Mouse (Mus musculus) spleen, adult 2 months (tissue): ENCODE measurements around the gene Thsd7b. TPM values are rescaled to one million over a fixed set of nuclear protein-coding genes. Genes with fewer than 3 reads are reported as not detected.
"Not testable (repeated sequence)": the region's sequence is repeated elsewhere in the genome, so short reads cannot be mapped to it uniquely, and the experiment has no call there.

ENCODE experiments used
- DNase-seq, 2 experiments: peaks; one replicate each; pipeline versions ENCODE4 v3.0.0 to v3.0.0-alpha.2; 2012 to 2021; ENCODE audit warnings: low spot score in 2 of 2, low read depth in 1 of 2
- H3K27ac ChIP-seq: fragments of 200-500 bp; 2 replicates; pipeline ENCODE4 v1.5.1; 2012; ENCODE audit warnings: low read length, inconsistent platforms; ENCODE audit not compliant: insufficient read depth
- H3K27me3 ChIP-seq: fragments of 200-500 bp; 2 replicates; pipeline ENCODE4 v1.6.1; 2012; ENCODE audit warnings: mild to moderate bottlenecking, moderate library complexity, low read length, inconsistent platforms; ENCODE audit not compliant: control insufficient read depth, insufficient read depth
- H3K36me3 ChIP-seq: fragments of 200-500 bp; 2 replicates; pipeline ENCODE4 v1.6.1; 2012; ENCODE audit warnings: mild to moderate bottlenecking, low read length, inconsistent platforms; ENCODE audit not compliant: control insufficient read depth, insufficient read depth
- H3K4me1 ChIP-seq: fragments of 200-500 bp; 2 replicates; pipeline ENCODE4 v1.6.1; 2011; ENCODE audit warnings: inconsistent platforms; ENCODE audit not compliant: control insufficient read depth, insufficient read depth, insufficient read length
- H3K4me3 ChIP-seq: fragments of 200-500 bp; 2 replicates; pipeline ENCODE4 v1.5.1; 2011; ENCODE audit warnings: mild to moderate bottlenecking, inconsistent platforms; ENCODE audit not compliant: insufficient read depth, insufficient read length; ENCODE audit errors: extremely low read depth
- CTCF ChIP-seq: fragments of 200-500 bp; IDR thresholded peaks from 2 replicates; pipeline ENCODE4 v1.5.1; 2011; ENCODE audit warnings: mild to moderate bottlenecking, inconsistent platforms; ENCODE audit not compliant: insufficient read depth, insufficient read length, insufficient replicate concordance; ENCODE audit errors: extremely low read depth
- POLR2A ChIP-seq: fragments of 200-500 bp; IDR thresholded peaks from 2 replicates; pipeline ENCODE4 v1.6.1; 2011; ENCODE audit warnings: low read depth, low read length, inconsistent platforms
- WGBS: fragments of 180-500 bp; shearing (Covaris S2); methylation state at CpG from one replicate; pipeline ENCODE4 v1.1.7; 2018; 5-methylcytosine and 5-hydroxymethylcytosine counted together
- polyA plus RNA-seq: library from polyadenylated mRNA; depleted of rRNA; stranded (reverse); fragments of >200 nt; gene quantifications from 2 replicates; pipeline ENCODE4 v1.2.3, GENCODE M21; 2012

Thsd7b gene
- polyA plus RNA-seq, 1 experiment, result 0.11 TPM

DNA sequence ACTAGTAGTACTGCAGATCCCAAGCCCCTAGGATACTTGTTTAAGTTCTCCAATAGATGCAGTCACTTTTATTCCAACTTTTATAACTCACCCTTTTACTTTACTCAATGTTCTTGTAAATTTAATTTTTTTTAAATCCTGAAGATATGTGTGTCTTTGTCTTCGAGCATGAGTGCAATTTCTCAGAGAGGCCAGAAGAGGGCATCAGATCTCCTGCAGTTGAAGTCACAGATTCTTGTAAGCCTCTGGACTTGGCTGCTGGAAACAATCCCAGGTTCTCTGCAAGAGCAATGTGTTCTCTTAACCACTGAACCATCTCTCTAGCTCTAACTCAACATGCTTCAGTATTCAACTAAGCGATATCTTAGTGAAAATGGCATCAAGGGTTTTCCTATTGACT is 894.2 kb downstream of the Thsd7b start:
- no peaks in the 10 kb centered on the region for H3K36me3 ChIP-seq
- H3K4me1 ChIP-seq, result no peaks in the 10 kb centered on the region
- no peak overlapping the region for H3K4me3 ChIP-seq
- H3K27me3 ChIP-seq, result no peaks in the 10 kb centered on the region
- WGBS, result 63% methylated on average over 2 of the region's 2 CpGs
- DNase-seq, result no peak
- no peak for TF ChIP-seq POLR2A
- no peak overlapping the region for H3K27ac ChIP-seq

DNA sequence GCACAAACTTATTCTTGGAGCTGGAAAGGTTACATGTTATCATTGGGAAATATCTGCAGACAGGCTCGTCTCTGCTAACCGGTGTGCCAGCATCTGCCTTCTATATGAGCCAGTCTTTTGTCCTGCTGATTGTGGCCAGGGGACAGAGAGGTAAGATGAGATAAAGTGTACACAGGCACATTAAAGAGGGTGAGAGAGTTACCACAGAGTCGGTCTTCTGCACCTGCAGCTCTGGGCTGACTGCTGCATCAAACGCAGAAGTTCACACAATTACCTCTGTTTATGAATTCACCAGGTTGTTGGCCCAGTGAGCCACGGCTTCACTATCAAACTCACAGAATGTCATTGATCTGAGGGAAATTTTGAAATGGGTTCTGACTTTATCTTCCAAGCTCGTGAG is 896.8 kb downstream of the Thsd7b start:
- Histone ChIP-seq H3K36me3 (no peaks in the 10 kb centered on the region), H3K27me3 (no peaks in the 10 kb centered on the region), H3K27ac (no peak overlapping the region), H3K4me3 (no peak overlapping the region), H3K4me1 (no peaks in the 10 kb centered on the region)
- TF ChIP-seq POLR2A (no peak), CTCF (no peak)
- DNase-seq, result no peak
- WGBS, result 76% methylated on average over 6 of the region's 6 CpGs

DNA sequence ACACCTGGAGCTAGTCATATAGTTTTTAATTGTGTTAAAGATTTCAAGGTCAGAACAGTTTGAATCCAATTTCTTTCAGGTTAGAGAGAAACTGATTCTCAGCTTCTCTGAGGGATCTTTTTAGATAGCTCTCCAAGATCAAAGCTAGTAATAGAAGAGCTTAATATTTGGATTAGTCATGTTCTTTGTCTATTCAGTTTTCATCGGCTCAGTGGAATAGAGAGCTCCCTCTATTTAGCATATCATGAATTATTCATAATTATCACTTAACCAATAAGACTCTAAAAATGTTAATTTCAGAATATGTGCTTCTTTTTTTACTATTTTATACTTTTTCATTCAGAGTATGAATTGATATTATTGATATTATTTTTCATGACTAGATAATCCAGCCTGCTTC is 897.2 kb downstream of the Thsd7b start:
- TF ChIP-seq CTCF (no peak), POLR2A (no peak)

GRCm38 (mm10) chr1:130186836-130187235 is 913.7 kb downstream of the Thsd7b start:
- not testable (repeated sequence) for H3K4me1 ChIP-seq, DNase-seq, H3K27me3 ChIP-seq, H3K27ac ChIP-seq, H3K36me3 ChIP-seq, H3K4me3 ChIP-seq
- 88% methylated on average over 7 of the region's 7 CpGs for WGBS

More for the DNA sequence above, 897.2 kb downstream of the Thsd7b start:
- no peak for DNase-seq
- no peak overlapping the region for H3K27ac ChIP-seq
- H3K4me1 ChIP-seq, result no peaks in the 10 kb centered on the region
- H3K27me3 ChIP-seq, result no peaks in the 10 kb centered on the region
- no peak overlapping the region for H3K4me3 ChIP-seq
- WGBS, result 83% methylated on average over 1 of the region's 1 CpGs
- no peaks in the 10 kb centered on the region for H3K36me3 ChIP-seq

- WGBS, result 53% methylated on average over 6 of the region's 6 CpGs
- DNase-seq, result no peak
These were observed 919.3 kb downstream of the Thsd7b start for GRCm38 (mm10) chr1:130192190-130193028.

GRCm38 (mm10) chr1:130217404-130217803 is 944.3 kb downstream of the Thsd7b start:
- H3K36me3 ChIP-seq, result no peaks in the 10 kb centered on the region
- 93% methylated on average over 3 of the region's 3 CpGs for WGBS
- H3K27me3 ChIP-seq, result no peaks in the 10 kb centered on the region
- H3K27ac ChIP-seq, result no peak overlapping the region
- no peak for TF ChIP-seq POLR2A
- no peak for TF ChIP-seq CTCF
- DNase-seq, result no peak
- H3K4me1 ChIP-seq, result no peaks in the 10 kb centered on the region
- no peak overlapping the region for H3K4me3 ChIP-seq

More at GRCm38 (mm10) chr1:130192190-130193028, 919.3 kb downstream of the Thsd7b start:
- Histone ChIP-seq H3K27me3 (no peaks in the 10 kb centered on the region), H3K4me1 (no peaks in the 10 kb centered on the region), H3K27ac (no peak overlapping the region), H3K4me3 (no peak overlapping the region), H3K36me3 (no peaks in the 10 kb centered on the region)
- TF ChIP-seq CTCF, result no peak
- TF ChIP-seq POLR2A, result no peak

GRCm38 (mm10) chr1:130222904-130223303 is 949.8 kb downstream of the Thsd7b start:
- no peak overlapping the region for H3K4me3 ChIP-seq
- no peaks in the 10 kb centered on the region for H3K27me3 ChIP-seq
- WGBS, result 79% methylated on average over 2 of the region's 2 CpGs
- no peaks in the 10 kb centered on the region for H3K4me1 ChIP-seq
- no peak for TF ChIP-seq POLR2A
- no peak for TF ChIP-seq CTCF
- no peaks in the 10 kb centered on the region for H3K36me3 ChIP-seq
- no peak overlapping the region for H3K27ac ChIP-seq
- no peak for DNase-seq
